Mouse (Mus musculus): Measurements from ENCODE around the gene Ppp4r1. TPM values are rescaled to one million over a fixed set of nuclear protein-coding genes. Genes with fewer than 3 reads are reported as not detected.

Gene Ppp4r1
- 10 to 100 TPM; 35.7 to 36.9 TPM for total RNA-seq (2021)

DNA sequence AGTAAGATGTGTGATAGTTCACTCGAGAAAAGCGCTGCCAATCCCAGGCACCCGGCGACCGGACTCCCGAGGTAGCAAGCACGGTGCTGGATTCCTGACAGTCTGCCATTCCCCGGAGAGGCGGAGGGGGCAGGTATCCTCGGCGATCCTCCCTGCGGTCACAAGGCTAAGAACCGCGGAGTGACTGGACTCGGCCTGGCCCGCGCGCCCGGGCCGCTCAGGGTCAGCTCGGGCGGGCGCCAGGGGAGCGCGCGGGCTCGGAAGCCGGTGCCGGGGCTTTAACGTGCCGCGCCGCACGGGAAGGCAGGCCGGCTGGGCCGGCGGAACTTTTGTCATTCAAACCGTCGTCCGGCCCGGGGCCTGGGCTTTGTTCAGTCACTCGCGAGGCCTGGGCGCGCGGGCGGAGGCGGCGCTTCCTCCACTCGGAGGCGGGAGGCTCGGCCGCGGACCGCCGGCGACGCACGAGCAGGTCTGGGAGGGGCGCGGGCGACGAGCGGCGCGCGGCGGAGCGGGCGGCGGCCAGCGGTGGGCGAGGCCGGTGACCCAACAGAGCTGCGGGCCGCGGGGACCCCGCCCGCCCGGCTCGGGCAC lies at the start of gene Ppp4r1:
Ppp4r1 (plus strand) TSS at position 23 of the 591 bp plus-strand sequence.
- DNase-seq, result peak; percentile 79

- DNase-seq, result no peak
Measured at GRCm38 (mm10) chr17:65732666-65733065, 49.7 kb upstream of the Ppp4r1 start.

DNA sequence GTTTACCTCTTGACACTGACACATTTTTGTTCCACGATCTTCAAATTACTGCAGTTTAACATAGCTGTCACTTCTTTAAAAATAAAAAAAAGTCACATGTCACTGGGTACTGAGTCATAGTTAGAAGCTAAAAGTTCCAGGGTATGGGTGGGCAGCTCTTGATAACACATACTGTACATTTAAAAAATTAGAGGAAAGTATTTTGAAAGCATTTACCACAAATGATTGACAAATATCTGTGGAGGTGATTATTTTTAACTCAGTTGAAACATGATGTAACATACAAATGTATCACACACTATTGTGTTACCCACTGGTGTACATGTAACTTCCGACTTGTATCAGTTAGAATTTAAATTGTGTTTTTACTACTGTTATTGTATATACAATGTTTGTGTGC lies 47.3 kb upstream of the Ppp4r1 start:
- DNase-seq, result no peak

GRCm38 (mm10) chr17:65737175-65737574 lies 45.2 kb upstream of the Ppp4r1 start:
- no peak for DNase-seq

DNA sequence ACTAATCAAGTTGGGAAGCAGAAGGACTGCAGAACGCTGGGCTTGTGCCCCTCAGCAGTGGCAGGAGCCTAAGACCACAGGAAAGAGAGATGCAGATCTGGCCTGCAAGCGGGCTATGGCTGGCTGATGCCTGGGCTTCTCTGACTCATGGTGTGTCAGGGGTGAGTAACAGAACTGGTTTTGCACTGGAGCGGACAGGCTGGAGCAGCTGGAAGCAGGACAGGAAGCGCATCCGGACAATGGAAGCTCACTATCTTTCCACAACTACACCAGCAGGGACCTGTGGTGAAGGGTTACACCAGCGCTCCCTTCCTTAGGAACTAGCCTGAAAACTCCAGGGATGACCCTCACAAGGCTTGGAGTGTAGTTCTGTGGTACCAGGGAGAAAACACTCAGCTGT lies 44.8 kb upstream of the Ppp4r1 start:
- no peak for DNase-seq

- no peak for DNase-seq
Measured at GRCm38 (mm10) chr17:65739874-65740725, 42.3 kb upstream of the Ppp4r1 start.

- DNase-seq, result no peak
Measured at GRCm38 (mm10) chr17:65741565-65741964, 40.8 kb upstream of the Ppp4r1 start.

- no peak for DNase-seq
Measured at GRCm38 (mm10) chr17:65742245-65742905, 40.0 kb upstream of the Ppp4r1 start.

GRCm38 (mm10) chr17:65742969-65743368 lies 39.4 kb upstream of the Ppp4r1 start:
- no peak for DNase-seq

DNA sequence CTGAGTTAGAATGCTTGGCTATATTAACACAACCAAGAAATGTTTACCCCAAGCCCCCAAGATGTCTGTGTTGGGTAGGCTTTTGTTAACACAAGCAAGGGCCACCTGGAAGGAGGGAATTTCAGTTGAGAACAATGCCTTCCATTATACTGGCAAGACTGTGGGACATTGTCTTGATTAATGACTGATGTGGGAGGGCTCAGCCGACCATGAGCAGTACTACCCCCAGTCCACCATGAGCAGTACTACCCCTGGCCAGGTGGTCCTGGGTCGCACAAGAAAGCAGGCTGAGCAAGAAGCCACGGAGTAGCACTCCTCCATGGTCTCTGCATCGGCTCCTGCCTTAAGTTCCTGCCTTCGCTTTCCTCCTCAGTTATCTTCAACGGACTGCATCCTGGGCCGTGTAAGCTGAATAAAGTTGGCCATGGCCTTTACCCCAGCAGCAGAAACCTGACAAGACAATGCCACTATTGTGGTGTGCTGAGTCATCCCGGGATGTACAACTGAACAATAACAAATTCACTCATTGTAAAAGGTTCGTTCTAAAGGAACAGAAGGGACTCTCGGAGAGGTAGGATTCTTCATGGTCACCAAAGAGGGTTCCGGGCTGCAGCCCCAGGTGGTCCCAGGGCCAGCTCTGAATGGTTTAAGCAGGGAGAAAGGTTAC lies 38.6 kb upstream of the Ppp4r1 start:
- peak in 1 of 2 experiments; percentile 30 for DNase-seq

DNA sequence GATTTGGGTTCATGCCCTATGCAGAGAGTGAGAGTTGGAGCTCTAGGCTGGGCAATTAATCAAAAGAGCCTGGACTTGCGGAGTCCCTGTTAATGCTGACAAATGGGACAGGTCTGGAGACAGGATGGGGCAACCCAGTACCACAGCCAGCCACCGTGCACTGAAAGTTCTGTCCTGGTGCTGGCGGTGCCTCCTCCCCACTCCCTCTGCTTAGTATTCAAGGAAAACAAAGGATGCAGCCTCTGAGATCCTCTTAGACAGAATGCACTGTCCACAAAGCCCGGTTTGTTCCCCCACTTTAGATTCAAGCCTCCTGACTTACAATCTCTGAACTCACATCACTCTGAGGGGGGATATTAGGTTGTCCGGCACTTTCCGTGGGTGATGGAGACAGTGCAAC lies 36.1 kb upstream of the Ppp4r1 start:
- no peak for DNase-seq

- no peak for DNase-seq
Measured at GRCm38 (mm10) chr17:65748997-65749396, 33.4 kb upstream of the Ppp4r1 start.

DNA sequence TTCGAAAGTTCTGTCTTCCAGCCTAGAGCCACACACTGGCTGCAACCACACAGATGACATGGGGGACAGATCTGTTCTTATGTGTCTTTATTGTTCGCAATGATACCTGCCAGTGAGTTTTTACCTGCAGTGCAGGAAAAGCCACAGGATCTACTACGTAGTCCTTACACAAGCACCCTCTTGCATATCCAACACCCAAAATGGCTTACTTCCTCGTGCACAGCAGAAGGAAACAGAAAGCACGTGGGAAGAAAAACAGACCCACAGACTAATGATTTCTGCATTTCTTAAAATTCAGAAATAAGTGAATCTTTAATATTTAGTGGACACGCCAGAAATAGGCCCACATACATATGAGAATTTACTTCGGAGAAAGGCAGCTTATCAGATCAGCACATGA lies 32.6 kb upstream of the Ppp4r1 start:
- DNase-seq, result no peak

GRCm38 (mm10) chr17:65750301-65750700 lies 32.1 kb upstream of the Ppp4r1 start:
- DNase-seq, result no peak

GRCm38 (mm10) chr17:65753130-65753529 lies 29.2 kb upstream of the Ppp4r1 start:
- DNase-seq, result no peak

DNA sequence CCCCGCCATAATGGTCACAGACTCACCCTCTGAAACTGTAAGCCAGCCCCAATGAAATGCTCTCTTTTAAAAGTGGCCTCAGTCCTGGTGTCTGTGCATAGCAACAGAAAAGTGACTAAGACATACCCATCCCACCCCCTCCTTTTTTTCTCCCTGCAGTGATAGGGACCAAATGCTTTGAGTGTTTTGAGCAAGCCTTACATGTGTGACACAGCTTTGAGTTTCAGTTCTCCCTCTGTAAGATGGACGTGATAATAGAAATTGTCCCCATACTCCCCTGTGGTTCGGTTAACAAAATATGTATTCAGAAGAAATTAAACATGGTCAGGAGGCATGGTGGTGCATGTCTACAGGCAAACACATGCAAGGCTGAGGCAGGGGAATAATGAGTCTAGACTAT lies 26.5 kb upstream of the Ppp4r1 start:
- DNase-seq, result no peak

DNA sequence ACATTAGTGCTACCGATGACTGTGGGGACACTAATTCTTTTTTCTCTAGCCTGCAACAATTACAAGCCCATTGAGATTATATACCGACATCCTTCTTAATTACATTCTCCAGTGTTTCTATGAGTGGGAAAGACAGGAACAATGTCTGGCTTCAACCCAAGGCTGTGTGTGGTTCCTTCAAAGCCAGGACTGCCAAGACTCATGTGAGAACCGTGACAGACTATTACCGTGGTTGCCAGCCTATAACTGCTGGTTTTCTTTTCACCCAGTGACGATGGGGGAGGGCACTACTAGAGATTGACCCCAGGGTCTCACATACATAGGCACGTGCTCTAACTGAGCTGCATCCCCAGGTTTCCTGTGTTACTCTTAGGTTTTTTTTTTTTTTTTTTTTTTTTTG lies 25.2 kb upstream of the Ppp4r1 start:
- no peak for DNase-seq

DNA sequence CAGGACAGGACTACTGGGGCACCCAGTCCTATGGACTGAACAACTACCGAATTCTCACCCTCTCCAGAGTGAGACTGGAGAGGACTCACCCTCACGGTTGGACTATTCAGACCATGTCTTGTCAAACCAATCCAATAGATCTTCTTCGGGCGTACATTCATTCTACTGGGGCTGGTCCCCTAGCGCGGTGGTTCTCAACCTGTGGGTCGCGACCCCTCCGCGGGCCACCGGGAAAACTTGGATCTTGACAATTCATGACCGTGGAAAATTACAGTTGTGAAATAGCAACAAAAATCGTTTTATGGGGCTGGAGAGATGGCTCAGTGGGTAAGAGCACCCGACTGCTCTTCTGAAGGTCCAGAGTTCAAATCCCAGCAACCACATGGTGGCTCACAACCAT lies 19.2 kb upstream of the Ppp4r1 start:
- DNase-seq, result no peak

DNA sequence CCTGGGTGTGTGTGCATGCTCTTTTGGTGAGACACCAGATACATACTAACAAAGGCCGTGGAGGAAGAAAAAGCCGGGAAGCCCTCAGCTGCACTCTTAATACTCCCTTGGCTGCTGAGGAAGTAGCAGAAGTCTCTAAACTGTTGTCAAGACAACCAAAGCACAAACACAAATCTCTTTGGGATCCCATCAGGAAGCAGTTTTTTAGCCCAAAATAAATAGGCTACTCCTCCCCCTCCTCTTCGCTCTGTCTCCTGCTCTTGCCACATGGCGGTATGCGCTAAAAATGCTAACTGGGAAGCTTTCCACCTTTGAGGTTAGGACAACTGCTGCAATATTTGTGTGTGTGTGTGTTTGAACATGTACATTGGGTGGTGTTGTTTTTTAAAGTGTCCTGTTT lies 13.9 kb upstream of the Ppp4r1 start:
- peak in 1 of 2 experiments; percentile 43 for DNase-seq

DNA sequence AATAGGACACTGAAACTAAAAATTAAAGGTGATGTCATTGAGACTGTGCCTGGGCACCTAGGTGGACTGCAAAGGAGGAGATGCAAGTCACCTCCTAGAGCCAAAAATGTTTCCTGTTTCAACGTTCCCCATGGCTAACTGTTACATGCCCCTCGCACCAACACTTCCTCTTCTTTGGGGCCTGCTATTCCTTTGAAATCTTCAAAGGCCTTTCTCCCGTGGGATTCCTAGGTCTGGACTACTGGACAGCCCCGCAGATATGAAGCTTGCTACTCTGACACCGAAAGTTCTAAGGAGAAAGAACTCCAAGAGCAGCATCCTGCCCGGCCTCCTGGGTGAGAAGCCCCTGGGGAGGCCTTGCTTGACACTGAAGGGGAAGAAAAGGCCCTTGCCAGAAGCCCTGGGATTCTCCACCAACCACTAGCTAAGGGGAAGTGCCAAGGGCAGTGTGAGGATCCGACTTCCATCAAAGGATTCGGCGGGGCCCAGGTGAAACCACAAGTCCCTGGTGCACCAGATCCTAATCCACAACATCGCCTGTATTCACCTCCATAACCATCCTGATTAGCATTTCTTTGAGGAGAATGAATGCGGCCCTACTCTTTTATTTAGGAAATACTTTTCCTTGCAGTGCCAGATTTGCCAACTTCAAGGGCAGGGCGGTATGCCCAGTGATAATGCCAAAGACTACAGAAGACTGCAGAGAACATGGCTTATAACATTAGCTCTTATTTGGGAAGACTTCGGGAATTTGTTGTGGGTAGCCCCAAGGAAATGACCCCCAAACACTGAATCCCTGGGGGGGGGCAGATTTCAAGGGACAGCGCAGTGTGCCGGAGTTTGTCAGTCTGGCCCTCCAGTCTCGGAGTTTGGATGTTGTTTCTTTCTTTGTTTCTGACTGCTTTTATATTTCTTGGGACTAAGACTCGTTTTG lies 11.1 kb upstream of the Ppp4r1 start:
- no peak for DNase-seq

Data from layer of hippocampus, postnatal 36 days (tissue).